Mouse (Mus musculus) midbrain, embryonic 11.5 days (tissue): ENCODE measurements around the gene Pkdcc. TPM values are rescaled to one million over a fixed set of nuclear protein-coding genes. Genes with fewer than 3 reads are reported as not detected.

ENCODE experiments used
- ATAC-seq: fragments of 200-750 bp; cut with Nextera tagmentation; 2 replicates; pipeline ENCODE4 v1.8.0; 2017; ENCODE audit warnings: moderate TSS enrichment, moderate library complexity; ENCODE audit not compliant: low FRiP score
- DNase-seq: peaks from one replicate; pipeline ENCODE4 v3.0.0; 2015; ENCODE audit warnings: low spot score; ENCODE audit errors: missing footprints
- H3K27ac ChIP-seq: fragments of 300-500 bp; sonication (generic); 2 replicates; pipeline ENCODE4 v1.5.1; 2014; ENCODE audit warnings: low read depth, low read length
- H3K27me3 ChIP-seq: fragments of 300-500 bp; sonication (generic); 2 replicates; pipeline ENCODE4 v1.6.1; 2014; ENCODE audit warnings: mild to moderate bottlenecking, low read length, moderate library complexity, mixed read lengths; ENCODE audit not compliant: control insufficient read depth, insufficient read depth
- H3K36me3 ChIP-seq: fragments of 300-500 bp; sonication (generic); 2 replicates; pipeline ENCODE4 v1.6.1; 2014; ENCODE audit warnings: mild to moderate bottlenecking, low read length, moderate library complexity, mixed read lengths; ENCODE audit not compliant: control insufficient read depth, insufficient read depth
- H3K4me1 ChIP-seq: fragments of 300-500 bp; sonication (generic); 2 replicates; pipeline ENCODE4 v1.6.1; 2014; ENCODE audit warnings: low read length; ENCODE audit not compliant: control insufficient read depth, insufficient read depth
- H3K4me2 ChIP-seq: fragments of 300-500 bp; sonication (generic); 2 replicates; pipeline ENCODE4 v1.6.1; 2014; ENCODE audit warnings: mild to moderate bottlenecking, moderate library complexity
- H3K4me3 ChIP-seq: fragments of 300-500 bp; sonication (generic); 2 replicates; pipeline ENCODE4 v1.5.1; 2014; ENCODE audit warnings: low read depth, low read length
- H3K9ac ChIP-seq: fragments of 300-500 bp; sonication (generic); 2 replicates; pipeline ENCODE4 v1.6.1; 2014; ENCODE audit warnings: low read length
- H3K9me3 ChIP-seq: fragments of 300-500 bp; sonication (generic); 2 replicates; pipeline ENCODE4 v1.6.1; 2016; ENCODE audit warnings: low read length; ENCODE audit not compliant: control insufficient read depth
- WGBS: fragments of 180-500 bp; shearing (Covaris S2); extraction: QIAGEN DNeasy Blood & Tissue Kit; methylation state at CpG from one replicate; pipeline ENCODE4 v1.1.7; 2014; 5-methylcytosine and 5-hydroxymethylcytosine counted together
- polyA plus RNA-seq: library from polyadenylated mRNA; unstranded; fragments of >200 nt; fragmentation: Nextera tagmentation; extraction: Ambion mirVana; gene quantifications from 2 replicates; pipeline ENCODE4 v1.2.1, GENCODE M21; 2014

Pkdcc gene
- polyA plus RNA-seq, 1 experiment from 2014 or later = 5.0 TPM

GRCm38 (mm10) chr17:83182061-83182664 lies 32.9 kb upstream of the Pkdcc start:
- no peaks in the 10 kb centered on the region for H3K4me1 ChIP-seq
- 90% methylated on average over 8 of the region's 8 CpGs for WGBS
- no peak for ATAC-seq
- H3K27ac ChIP-seq = no peak overlapping the region
- H3K9ac ChIP-seq = no peak overlapping the region
- H3K27me3 ChIP-seq = no peaks in the 10 kb centered on the region; the same call in 1 of the 2 replicates
- no peaks in the 10 kb centered on the region for H3K9me3 ChIP-seq
- H3K4me3 ChIP-seq = no peak overlapping the region
- DNase-seq = no peak
- no peaks in the 10 kb centered on the region for H3K36me3 ChIP-seq
- no peak overlapping the region for H3K4me2 ChIP-seq

- Histone ChIP-seq H3K4me1 (no peaks in the 10 kb centered on the region), H3K9ac (no peak overlapping the region), H3K36me3 (no peaks in the 10 kb centered on the region), H3K27ac (no peak overlapping the region), H3K9me3 (no peaks in the 10 kb centered on the region), H3K4me2 (no peak overlapping the region), H3K4me3 (no peak overlapping the region), H3K27me3 (no peaks in the 10 kb centered on the region; the same call in 1 of the 2 replicates)
- ATAC-seq (no peak), DNase-seq (no peak)
- WGBS = 79% methylated on average over 6 of the region's 6 CpGs
Measured at GRCm38 (mm10) chr17:83182780-83183179, 32.3 kb upstream of the Pkdcc start.

GRCm38 (mm10) chr17:83187751-83188565 lies 27.1 kb upstream of the Pkdcc start:
- Histone ChIP-seq H3K36me3 (no peaks in the 10 kb centered on the region), H3K27me3 (no peaks in the 10 kb centered on the region), H3K27ac (no peak overlapping the region), H3K4me2 (no peak overlapping the region), H3K4me3 (no peak overlapping the region), H3K9ac (no peak overlapping the region), H3K9me3 (no peaks in the 10 kb centered on the region), H3K4me1 (no peaks in the 10 kb centered on the region)
- 52% methylated on average over 11 of the region's 11 CpGs for WGBS
- DNase-seq (no peak), ATAC-seq (no peak)

DNA sequence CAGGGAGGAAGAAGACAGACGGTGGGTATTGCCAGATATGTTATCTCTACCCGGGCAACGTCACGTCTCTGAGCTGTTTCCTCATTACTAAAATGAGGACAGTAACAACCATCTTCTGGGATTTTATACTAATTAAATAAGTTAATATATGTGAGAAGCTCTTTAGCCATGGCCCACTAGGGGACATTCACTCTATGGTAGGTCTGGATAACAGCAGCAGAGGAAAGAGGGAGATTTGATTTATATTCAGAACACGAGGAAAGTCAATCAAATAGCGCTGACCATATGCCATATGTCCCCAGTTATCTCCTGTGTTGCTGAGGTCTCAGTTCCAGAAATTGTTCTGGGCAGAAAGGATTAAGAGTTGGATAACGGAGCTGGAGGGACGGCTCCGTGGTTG lies 24.3 kb upstream of the Pkdcc start:
- WGBS = 86% methylated on average over 9 of the region's 9 CpGs
- no peak for ATAC-seq
- no peak overlapping the region for H3K27ac ChIP-seq
- no peaks in the 10 kb centered on the region for H3K4me1 ChIP-seq
- DNase-seq = no peak
- H3K9me3 ChIP-seq = no peaks in the 10 kb centered on the region
- H3K36me3 ChIP-seq = no peaks in the 10 kb centered on the region
- H3K4me2 ChIP-seq = no peak overlapping the region
- no peak overlapping the region for H3K4me3 ChIP-seq
- H3K27me3 ChIP-seq = no peaks in the 10 kb centered on the region; the same call in 1 of the 2 replicates
- H3K9ac ChIP-seq = no peak overlapping the region

DNA sequence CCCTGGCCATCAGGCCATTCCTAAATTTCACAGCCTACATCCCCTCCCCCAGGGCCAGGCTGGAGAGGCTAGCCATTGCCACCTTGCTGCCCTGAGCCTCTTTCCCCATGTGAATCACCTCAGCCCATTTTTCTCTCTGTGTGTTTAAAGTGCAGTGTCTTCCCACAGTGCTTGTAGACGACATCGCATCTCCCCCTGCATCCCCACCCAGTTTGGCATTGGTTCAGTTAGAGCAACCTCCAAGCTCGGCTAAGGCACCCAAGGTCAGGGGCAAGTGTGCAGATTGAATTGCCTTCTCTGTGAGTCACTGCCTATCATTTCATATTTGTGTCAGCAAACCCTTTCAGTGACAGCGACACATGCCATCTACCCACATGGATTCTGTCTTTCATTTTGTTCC lies 20.6 kb upstream of the Pkdcc start:
- H3K9me3 ChIP-seq = no peaks in the 10 kb centered on the region
- H3K4me2 ChIP-seq = no peak overlapping the region
- no peak overlapping the region for H3K4me3 ChIP-seq
- H3K27ac ChIP-seq = no peak overlapping the region
- ATAC-seq (no peak), DNase-seq (no peak)
- no peak overlapping the region for H3K9ac ChIP-seq
- 91% methylated on average over 4 of the region's 4 CpGs for WGBS
- no peaks in the 10 kb centered on the region for H3K4me1 ChIP-seq
- no peaks in the 10 kb centered on the region for H3K36me3 ChIP-seq
- peaks cover under 1% of the 10 kb centered on the region; the same call in 1 of the 2 replicates for H3K27me3 ChIP-seq

- H3K27ac ChIP-seq = no peak overlapping the region
- H3K36me3 ChIP-seq = no peaks in the 10 kb centered on the region
- DNase-seq = no peak
- no peak for ATAC-seq
- 33% methylated on average over 4 of the region's 4 CpGs for WGBS
- H3K4me1 ChIP-seq = peaks cover 5% of the 10 kb centered on the region; the same call in 1 of the 2 replicates
- H3K9ac ChIP-seq = no peak overlapping the region
- no peak overlapping the region for H3K4me3 ChIP-seq
- no peaks in the 10 kb centered on the region for H3K9me3 ChIP-seq
- H3K27me3 ChIP-seq = peaks cover 13% of the 10 kb centered on the region
- H3K4me2 ChIP-seq = no peak overlapping the region
Measured at GRCm38 (mm10) chr17:83197361-83197923, 17.6 kb upstream of the Pkdcc start.

GRCm38 (mm10) chr17:83200469-83200868 lies 14.6 kb upstream of the Pkdcc start:
- Histone ChIP-seq H3K4me3 (no peak overlapping the region), H3K27me3 (peaks cover 29% of the 10 kb centered on the region), H3K9ac (no peak overlapping the region), H3K27ac (no peak overlapping the region), H3K9me3 (no peaks in the 10 kb centered on the region), H3K4me1 (peaks cover 15% of the 10 kb centered on the region; the same call in 1 of the 2 replicates), H3K36me3 (no peaks in the 10 kb centered on the region), H3K4me2 (no peak overlapping the region)
- no peak for DNase-seq
- ATAC-seq = no peak
- 58% methylated on average over 5 of the region's 5 CpGs for WGBS

- H3K4me1 ChIP-seq = peaks cover 15% of the 10 kb centered on the region; the same call in 1 of the 2 replicates
- no peaks in the 10 kb centered on the region for H3K9me3 ChIP-seq
- no peak overlapping the region for H3K27ac ChIP-seq
- no peak for DNase-seq
- WGBS = 35% methylated on average over 6 of the region's 6 CpGs
- H3K36me3 ChIP-seq = no peaks in the 10 kb centered on the region
- H3K9ac ChIP-seq = no peak overlapping the region
- H3K27me3 ChIP-seq = peaks cover 36% of the 10 kb centered on the region
- H3K4me3 ChIP-seq = no peak overlapping the region
- no peak overlapping the region for H3K4me2 ChIP-seq
- ATAC-seq = no peak
Measured at GRCm38 (mm10) chr17:83201257-83201656, 13.8 kb upstream of the Pkdcc start.
